Mouse (Mus musculus): Measurements from ENCODE around the gene Psme4.
"Not testable (repeated sequence)": the region's sequence is repeated elsewhere in the genome, so short reads cannot be mapped to it uniquely, and the experiment has no call there.

Psme4 gene

DNA sequence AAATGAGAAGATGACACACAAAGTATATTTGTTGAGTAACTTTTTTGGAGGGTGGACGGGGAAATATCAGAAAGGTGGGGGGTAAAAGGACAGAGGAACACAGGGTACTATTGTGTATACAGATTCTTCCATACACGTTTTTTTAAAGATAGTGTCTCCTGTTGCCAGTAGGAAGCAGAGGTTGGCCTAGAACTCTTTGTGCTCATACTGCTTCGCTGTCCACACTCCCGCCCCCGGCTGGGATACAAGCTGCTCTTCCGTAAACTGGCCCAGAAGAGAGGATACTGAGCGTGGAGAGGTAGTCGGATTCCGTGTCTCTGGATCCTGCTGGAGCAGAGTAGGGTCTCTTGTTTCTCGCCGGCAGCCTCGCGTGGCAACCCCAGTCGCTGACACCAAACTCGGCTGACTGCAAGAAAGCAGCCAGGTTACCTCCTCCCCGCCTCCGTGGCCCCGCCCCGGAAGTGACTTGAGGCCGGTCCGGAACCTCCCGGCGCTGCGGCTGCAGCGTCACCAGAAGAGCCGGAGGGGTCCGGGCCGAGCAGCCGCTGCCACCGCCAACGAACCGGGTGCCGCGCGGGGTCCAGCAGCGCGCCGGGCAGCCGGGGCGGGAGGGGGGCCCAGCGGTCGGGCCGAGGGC lies at the start of gene Psme4:
Psme4 (plus strand) TSS at position 460 of the 637 bp plus-strand sequence.
- DNase-seq (ENCODE audit: low read depth, low spot score), result peak; percentile 93

GRCm38 (mm10) chr11:30723438-30723837 lies 48.1 kb upstream of the Psme4 start:
- peak; percentile 85 for DNase-seq (ENCODE audit: low read depth, low spot score)

DNA sequence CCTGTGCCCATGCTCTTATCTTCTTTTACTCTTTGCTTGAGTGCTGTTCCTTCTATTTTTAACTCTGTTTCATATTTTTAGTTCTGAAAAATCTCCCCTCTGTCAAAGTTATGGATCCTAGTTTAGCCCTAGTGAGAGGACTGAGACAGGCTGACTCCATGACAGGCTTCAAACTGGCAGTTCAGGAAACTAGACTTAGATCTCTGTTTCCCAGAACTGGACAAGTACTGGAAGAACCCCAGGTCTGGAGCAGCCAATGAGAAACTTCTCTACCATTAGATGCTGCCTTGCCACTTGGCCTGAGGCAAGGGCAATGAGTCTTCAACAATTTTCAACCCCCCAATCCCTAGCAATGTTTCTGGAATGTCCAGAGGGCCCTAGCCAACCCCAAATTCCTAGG lies 40.8 kb upstream of the Psme4 start:
- no peak for DNase-seq (ENCODE audit: low read depth, low spot score)

DNA sequence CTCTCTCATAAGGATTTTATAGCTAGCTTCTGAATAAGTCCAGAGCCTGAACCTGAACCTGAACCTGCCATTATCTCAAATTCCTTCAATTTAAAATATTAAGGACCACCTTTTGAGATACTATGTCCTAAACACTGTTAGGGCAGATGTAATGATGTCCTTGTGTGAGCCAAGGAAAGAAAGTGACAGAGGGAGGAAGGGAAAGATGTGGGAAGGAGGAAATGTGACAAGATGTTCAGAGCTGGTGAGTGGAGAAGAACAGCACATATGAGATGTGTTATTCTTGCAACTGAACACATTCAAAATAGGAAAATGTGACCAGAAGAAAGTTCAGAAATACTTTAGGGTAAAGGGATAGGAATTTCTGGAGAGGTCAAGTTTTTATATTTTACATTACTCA lies 38.1 kb upstream of the Psme4 start:
- DNase-seq (ENCODE audit: low read depth, low spot score), result no peak

DNA sequence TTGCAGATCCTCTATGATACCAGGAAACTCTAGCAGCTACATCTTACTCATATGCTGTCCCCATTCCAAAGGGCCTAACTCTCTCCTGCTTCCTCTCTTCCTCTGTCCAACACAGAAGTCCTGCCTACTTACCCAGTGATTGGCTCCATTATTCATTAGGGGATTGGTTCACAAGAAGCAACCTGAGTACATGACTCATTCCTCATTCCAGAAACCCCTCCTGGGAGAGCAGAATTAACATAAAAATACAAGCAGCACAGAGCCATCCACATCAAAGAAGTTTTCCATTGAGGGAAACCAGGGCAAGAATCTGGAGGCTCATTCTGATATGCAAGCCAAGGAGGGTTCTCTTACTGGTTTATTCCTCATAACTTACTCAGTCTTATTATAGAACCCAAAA lies 27.5 kb upstream of the Psme4 start:
- peak; percentile 91 for DNase-seq (ENCODE audit: low read depth, low spot score)

DNA sequence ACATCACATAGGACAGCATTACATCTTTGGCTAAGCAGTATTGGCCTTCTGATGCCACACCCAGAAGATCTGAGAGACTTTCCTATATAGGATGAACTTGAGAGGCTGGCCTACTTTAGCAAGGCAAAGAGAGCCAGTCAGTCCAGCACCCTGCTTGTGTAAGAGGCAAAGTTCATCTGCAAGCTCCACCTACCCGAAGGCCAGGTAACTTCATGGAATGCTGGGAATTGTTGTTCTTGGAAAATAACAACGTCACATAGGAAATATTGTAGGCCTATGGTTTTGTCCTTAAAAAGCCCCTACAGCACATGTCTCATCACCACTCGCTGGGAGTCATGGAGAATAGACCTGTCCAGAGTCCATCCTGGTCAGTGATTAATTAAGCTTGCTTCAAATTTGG lies 22.6 kb upstream of the Psme4 start:
- peak; percentile 82 for DNase-seq (ENCODE audit: low read depth, low spot score)

DNA sequence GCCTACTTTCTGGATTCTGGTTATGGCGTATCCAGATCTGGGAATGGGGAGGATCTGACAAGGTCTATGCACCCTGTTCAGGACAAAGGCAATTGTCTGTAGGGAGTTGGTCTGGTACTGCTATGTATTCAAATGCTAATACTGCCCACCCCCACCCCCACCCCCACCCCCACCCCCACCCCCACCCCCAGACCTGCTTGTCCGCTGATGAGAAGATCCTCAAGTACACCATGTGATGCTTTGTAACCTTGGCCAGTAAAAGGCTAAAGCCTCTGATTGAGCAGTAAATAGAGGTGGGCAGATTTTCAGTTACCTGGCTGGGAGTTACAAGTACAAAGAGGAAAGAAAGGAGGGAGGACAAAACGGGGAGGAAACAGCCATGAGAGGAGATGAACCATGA lies 21.9 kb upstream of the Psme4 start:
- DNase-seq (ENCODE audit: low read depth, low spot score), result peak; percentile 94

DNA sequence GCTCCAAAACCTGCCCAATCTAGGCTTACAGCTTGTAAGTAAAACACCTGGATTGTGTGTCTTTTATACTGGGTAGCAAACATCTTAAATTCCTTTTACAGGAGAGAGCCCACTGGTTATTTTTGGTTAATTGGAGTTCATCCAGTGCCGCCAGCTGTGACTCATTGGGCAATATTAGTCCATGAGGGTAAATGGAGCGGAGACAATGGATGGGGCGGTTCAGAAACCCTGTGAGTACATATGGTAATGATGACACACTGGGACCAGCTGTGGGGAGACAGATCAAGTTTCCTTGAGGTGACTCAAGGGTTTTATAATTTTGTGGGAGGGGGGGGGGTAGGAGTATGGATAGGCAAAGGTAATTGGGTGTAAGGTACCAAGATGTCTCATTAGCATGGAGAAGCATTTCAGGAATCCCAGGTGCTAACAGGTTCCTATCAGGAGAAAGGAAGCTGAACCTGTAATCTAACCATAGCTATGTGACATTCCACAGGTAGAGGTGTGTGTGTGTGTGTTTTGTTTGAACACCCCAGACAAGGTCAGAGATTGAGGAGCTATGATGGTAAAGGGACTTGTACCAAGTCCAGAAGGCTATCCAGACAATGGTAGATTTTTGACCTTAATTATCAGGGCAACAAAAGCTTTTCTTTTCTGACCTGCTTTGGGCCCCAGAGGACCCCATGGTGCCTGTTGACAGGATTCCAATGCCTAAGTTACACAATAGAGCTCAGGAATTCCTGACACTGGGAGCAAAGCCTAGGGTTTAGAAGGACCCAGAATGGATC lies 21.3 kb upstream of the Psme4 start:
- DNase-seq (ENCODE audit: low read depth, low spot score), result peak; percentile 95

DNA sequence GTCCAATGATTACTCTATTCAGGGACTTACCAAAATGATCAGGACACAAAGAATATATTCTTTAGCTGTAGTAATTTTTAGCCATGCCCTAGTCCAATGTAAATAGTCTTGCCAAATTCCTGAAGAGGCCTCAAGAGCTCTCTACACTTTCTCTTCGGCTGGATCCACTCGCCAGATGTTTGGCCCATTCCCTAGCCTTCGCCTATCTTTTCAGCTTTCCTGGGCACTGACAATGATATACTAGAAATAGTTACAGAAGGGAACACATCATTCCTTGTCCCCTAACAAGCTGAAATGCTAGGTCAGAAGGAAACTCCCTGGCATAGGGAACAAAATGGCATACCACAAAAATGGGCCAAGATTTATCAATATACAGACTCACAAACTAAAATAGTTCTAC lies 18.6 kb upstream of the Psme4 start:
- DNase-seq (ENCODE audit: low read depth, low spot score), result no peak

DNA sequence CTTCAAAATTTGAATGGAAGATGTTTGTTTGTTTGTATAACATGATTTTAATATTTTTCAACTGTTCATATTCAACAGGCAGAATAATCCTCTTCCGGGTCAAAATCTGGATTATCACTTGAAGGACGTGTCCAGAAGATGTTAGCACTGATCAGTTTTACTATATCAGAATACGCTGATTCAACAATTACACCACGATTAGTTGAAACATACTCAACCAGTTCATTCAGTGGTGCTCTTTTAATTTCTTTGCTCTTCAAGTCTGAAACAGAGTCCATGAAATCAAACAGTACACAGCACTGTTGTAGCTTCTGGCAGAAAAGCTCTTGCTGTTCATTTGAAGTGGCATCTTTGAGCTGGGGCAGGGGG lies 17.1 kb upstream of the Psme4 start:
- DNase-seq (ENCODE audit: low read depth, low spot score), result not testable (repeated sequence)

DNA sequence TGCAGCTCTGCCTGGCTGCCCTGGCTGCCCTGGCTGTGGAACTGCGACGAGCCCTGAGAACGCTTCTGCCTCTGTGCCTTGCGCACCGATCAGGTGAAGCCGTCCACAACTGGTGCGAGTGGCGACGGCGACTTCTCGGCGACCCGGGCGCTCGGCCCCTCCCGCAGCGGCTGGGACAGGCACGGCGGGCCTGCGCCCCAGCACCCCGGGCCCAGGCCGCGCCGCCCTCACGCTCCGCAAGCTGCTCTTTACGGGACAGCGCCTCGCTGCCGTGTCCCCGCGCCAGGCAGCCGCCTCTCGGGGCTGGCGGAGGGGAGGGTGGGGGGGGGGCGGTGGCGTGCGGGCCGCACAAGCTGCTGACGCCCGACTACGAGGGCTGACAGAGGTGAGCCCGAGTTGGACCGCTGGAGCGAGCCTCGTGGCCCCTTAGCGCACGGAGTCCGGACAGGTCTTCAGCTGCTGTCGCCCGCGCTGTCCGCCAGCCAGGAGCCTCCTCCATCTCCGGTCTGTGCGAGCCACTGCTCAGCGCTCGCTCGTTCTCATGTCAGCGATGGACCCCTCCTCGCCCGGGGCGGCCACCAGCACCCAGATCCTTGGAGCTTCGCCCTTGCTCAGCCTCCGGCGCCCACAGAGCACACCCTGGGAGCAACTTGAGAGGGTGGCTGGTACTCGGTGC lies 16.5 kb upstream of the Psme4 start:
- DNase-seq (ENCODE audit: low read depth, low spot score), result peak; percentile 50

- no peak for DNase-seq (ENCODE audit: low read depth, low spot score)
Measured at GRCm38 (mm10) chr11:30761381-30761780, 10.1 kb upstream of the Psme4 start.

DNA sequence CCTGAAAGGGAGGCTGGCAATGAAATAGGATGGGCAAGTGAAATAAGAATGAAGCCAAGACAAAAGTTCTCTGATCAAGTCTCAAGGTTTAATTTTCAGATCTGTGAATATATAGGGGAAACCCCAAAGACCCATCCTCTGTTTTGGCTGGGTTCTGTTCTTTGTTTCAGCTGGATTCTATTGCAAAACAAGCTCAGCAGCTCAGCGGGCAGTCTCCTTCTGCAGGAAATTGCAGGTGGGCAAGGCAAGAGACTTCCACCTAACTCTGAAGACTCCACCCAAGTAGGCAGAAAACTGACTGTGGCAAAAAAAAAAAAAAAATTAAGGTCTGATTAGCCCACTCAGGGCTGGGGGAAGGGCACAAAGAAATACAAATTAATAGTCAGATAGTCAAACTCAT lies 9.6 kb upstream of the Psme4 start:
- DNase-seq (ENCODE audit: low read depth, low spot score), result peak; percentile 56

DNA sequence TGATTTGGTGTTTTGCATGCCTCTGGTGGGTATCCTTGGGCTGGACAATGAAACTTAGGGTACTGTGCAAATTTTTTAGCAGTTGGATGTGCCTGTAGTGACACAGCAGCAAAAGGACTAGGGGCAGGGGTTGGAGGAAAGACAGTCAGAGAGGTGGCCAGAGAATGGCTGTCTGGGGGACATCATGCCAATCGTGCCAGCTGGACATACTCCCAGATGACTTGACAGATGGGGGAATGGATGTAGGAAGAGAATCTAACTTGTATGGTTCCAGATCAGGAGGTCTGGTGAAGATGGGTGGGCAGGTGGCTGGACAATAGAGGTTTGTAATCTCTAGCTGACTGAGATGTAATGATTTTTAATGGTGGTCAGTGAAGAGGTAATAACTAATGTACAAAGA lies 6.5 kb upstream of the Psme4 start:
- DNase-seq (ENCODE audit: low read depth, low spot score), result no peak

DNA sequence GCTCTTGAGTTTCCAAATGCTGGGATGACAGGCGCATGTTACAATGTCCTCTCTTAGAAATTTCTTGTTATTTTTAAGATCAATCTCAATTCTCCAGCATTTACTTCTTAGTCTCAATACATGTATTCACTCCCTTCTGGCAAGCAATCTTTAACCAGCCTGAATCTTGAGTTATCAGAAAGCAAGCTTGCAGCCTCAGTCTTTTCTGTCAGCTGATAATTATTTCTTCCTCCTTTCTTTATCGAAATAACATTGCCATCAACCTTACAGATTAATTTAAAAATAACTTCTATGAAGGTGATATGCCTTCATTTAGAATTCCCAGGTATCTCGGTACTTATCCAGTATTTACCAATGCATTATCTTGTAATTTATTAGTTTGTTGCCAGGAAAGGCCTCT lies 709 bp upstream of the Psme4 start:
- DNase-seq (ENCODE audit: low read depth, low spot score), result no peak

DNA sequence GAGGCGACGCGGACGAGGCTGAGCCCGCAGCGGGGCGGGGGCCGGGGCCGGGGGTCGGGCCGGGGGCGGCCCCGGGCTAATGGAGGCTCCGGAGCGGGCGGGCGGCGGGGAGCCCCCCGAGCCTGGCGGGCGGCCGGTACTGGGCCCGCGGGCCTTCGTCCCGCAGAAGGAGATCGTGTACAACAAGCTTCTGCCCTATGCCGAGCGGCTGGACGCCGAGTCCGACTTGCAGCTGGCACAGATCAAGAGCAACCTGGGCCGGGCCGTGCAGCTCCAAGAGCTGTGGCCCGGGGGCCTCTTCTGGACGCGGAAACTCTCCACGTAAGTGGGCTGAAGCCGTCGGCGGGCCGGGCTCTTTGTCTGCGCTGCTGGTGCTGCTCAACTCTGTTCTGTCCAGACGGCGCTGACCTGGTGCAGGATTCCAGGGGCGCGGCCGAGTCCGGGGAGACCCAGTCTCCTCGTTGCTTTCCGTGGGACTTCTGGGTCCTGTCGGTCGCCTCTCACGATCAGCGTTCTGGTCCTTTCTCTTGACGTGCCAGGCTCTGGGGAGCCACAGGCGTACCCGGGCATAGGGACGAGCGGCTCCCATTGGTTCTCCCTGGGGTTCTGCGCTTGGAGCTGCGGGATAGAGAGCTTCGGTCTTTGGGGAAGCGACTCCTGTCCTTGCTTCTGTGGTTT lies 517 bp downstream of the Psme4 start:
- peak; percentile 38 for DNase-seq (ENCODE audit: low read depth, low spot score)

GRCm38 (mm10) chr11:30772777-30773417 lies 1.4 kb downstream of the Psme4 start:
- DNase-seq (ENCODE audit: low read depth, low spot score), result no peak

DNA sequence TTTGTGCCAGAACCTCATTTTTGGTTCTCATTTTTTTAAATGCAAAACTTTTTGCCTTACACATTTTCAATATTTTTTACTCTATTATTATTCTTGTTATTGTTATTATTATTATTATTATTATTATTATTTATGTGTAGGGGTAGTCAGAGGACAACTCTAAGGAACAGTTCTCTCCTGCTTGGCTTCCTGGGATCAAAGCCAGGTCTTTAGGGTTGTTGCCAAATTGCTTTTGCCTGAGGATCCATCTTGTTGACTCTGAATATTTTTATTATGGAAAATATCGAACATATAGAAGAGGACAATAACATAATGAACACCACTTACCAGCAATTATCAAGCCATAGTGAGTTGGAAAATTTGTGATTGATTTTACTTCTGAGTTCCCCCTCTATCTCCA lies 3.1 kb downstream of the Psme4 start:
- DNase-seq (ENCODE audit: low read depth, low spot score), result no peak

GRCm38 (mm10) chr11:30777498-30777897 lies 6.0 kb downstream of the Psme4 start:
- DNase-seq (ENCODE audit: low read depth, low spot score), result no peak

- no peak for DNase-seq (ENCODE audit: low read depth, low spot score)
Measured at GRCm38 (mm10) chr11:30780893-30781292, 9.4 kb downstream of the Psme4 start.

GRCm38 (mm10) chr11:30781612-30782011 lies 10.1 kb downstream of the Psme4 start:
- DNase-seq (ENCODE audit: low read depth, low spot score), result no peak

DNA sequence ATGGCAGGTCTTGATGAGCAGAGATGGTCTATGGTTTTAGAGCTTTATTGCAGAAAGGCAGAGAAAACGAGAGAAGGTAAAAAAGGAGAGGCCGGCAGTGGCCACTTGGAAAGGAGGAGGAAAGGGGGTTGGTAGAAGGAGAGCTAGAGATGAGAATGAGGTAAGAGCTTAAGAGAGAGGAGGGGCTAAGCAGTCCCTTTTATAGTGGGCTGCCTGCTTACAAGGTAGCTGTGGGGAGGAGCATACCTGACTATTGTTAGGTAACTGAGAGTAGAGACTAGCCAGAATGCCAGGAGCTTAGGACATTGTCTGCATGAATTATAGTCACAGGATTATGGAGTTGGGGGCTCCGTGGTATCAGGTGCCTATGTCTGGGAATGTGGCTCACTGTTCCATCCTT lies 14.0 kb downstream of the Psme4 start:
- peak; percentile 67 for DNase-seq (ENCODE audit: low read depth, low spot score)

Measured in ES-CJ7 (cell line).